Comparison of ENCODE assay signal across 8 mouse cellular contexts in genomic region chr9:74975416-74975815, GRCm38 (mm10). TPM values are rescaled to one million over a fixed set of nuclear protein-coding genes. Genes with fewer than 3 reads are reported as not detected.
A peak's percentile ranks its signal among the peaks of the same experiment; 100 is the strongest.
DNase-seq lines count a peak whose midpoint lies in the region; ATAC-seq lines count a peak whose summit lies in the region.

No protein-coding gene starts in this region.

- H3K4me3 ChIP-seq in lung, embryonic 16.5 days (ENCODE audit: low read length) = peak overlapping the region; percentile 59

- H3K9ac ChIP-seq in lung, embryonic 16.5 days (ENCODE audit: low read length) = peak overlapping the region; percentile 60

- H3K27me3 ChIP-seq in lung, embryonic 16.5 days (ENCODE audit: control insufficient read depth, insufficient read depth, low read depth, low read length) = no peaks in the 10 kb centered on the region

- peak overlapping the region; percentile 85 for H3K27ac ChIP-seq in lung, embryonic 16.5 days (ENCODE audit: low read length)

- no peaks in the 10 kb centered on the region for H3K9me3 ChIP-seq in lung, embryonic 16.5 days (ENCODE audit: control insufficient read depth, low read length)

- H3K36me3 ChIP-seq in lung, embryonic 16.5 days (ENCODE audit: control insufficient read depth, insufficient read depth, low read length) = no peaks in the 10 kb centered on the region

- no peak for DNase-seq in lung, postnatal 14 days
- peak; percentile 62 to 84 for DNase-seq in kidney, postnatal 36 days
- peak; percentile 4 to 29 for DNase-seq in natural killer cell, adult 2 months (ENCODE audit: low spot score in 2 of 2)
- no peak for DNase-seq in ovary, postnatal 10 days (ENCODE audit: low spot score)
- DNase-seq in gastrocnemius, postnatal 4 days (ENCODE audit: low spot score in 2 of 2) = no peak
- no peak for DNase-seq in left cerebral cortex, adult 11 months (ENCODE audit: low spot score)

- peak overlapping the region; percentile 73 for H3K4me2 ChIP-seq in lung, embryonic 16.5 days (ENCODE audit: low read depth, low read length)

- H3K4me1 ChIP-seq in lung, embryonic 16.5 days (replicated peaks; ENCODE audit: control insufficient read depth, insufficient read depth, low read length) = peaks cover 19% of the 10 kb centered on the region

- WGBS in lung, embryonic 16.5 days = 9% methylated on average over 7 of the region's 7 CpGs

- peak; percentile 30 for ATAC-seq in lung, embryonic 16.5 days (ENCODE audit: low read depth)
- ATAC-seq in granulocyte monocyte progenitor cell, adult 5-6 weeks (replicated peaks; ENCODE audit: poor library complexity, severe bottlenecking) = peak; percentile 49

RNA-seq across cellular contexts. Expression of gene Fam214a, which starts 22.7 kb away (rescaled TPM):
- polyA plus RNA-seq in lung, embryonic 16.5 days (2015; fragmentation: Nextera tagmentation; extraction: Ambion mirVana) = 11.5 and 12.1 TPM in 2 replicates
- 8.8 and 9.2 TPM in 2 replicates for total RNA-seq in granulocyte monocyte progenitor cell, adult 5-6 weeks (2014; fragmentation: Nextera tagmentation)
- 9.4 and 13.5 TPM in 2 replicates for total RNA-seq in granulocyte monocyte progenitor cell, adult 5-6 weeks (2017)
- 10 to 100 TPM; 23.7 to 36.8 TPM for total RNA-seq in gastrocnemius, postnatal 4 days (2021)

Comparison
In these comparisons a context has a peak if more than half of its experiments do, and no peak if none do; other contexts are left out.
1. DNase-seq: peak in kidney, postnatal 36 days (2 of 2) and natural killer cell, adult 2 months (2 of 2); none in lung, postnatal 14 days (single experiment), ovary, postnatal 10 days (single experiment), gastrocnemius, postnatal 4 days (0 of 2) and left cerebral cortex, adult 11 months (single experiment).